Mouse (Mus musculus) kidney, adult 2 months (tissue): ENCODE results near the gene Unk.

Experiments
- CTCF ChIP-seq: fragments of 200-500 bp; conservative IDR thresholded peaks from 2 replicates; pipeline ENCODE4 v1.5.1; 2011; ENCODE audit warnings: low read depth, mild to moderate bottlenecking, control low read depth, low read length, moderate library complexity, mixed read lengths; ENCODE audit not compliant: insufficient read depth, insufficient read length
- POLR2A ChIP-seq: fragments of 200-500 bp; IDR thresholded peaks from one replicate; pipeline ENCODE4 v1.6.1; 2011; ENCODE audit warnings: low read depth, low read length, control low read depth

DNA sequence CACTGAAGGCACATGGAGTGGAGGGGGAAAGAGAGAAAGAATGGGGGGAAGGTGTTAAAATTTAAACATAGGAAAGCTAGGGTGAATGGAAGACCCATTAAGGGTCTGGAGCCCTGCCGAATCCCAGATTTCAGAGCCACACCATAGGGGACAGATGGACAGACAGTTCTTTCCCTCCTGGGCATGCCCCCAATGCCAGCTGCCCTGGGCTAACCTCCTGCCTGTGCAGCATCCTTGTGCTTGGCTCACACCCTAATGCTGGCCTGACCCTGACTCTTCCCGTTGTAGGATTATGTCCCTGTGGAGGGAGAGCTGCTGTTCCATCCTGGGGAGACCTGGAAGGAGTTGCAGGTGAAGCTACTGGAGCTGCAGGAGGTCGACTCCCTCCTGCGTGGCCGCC, 32.5 kb upstream of the Unk start:
- TF ChIP-seq CTCF (no peak), POLR2A (no peak)
